Mouse (Mus musculus) small intestine, adult 2 months (tissue): ENCODE data around the gene Proser3.

ENCODE experiments used
- CTCF ChIP-seq: fragments of 200-500 bp; IDR thresholded peaks from 2 replicates; pipeline ENCODE4 v1.5.1; 2012; ENCODE audit warnings: low read depth, mild to moderate bottlenecking, control low read depth, inconsistent platforms, low read length, moderate library complexity, mixed read lengths; ENCODE audit not compliant: insufficient replicate concordance, insufficient read length; ENCODE audit errors: extremely low read depth
- POLR2A ChIP-seq: fragments of 200-500 bp; IDR thresholded peaks from 2 replicates; pipeline ENCODE4 v1.6.1; 2012; ENCODE audit warnings: low read depth, mild to moderate bottlenecking, control low read depth, inconsistent platforms, low read length, moderate library complexity

DNA sequence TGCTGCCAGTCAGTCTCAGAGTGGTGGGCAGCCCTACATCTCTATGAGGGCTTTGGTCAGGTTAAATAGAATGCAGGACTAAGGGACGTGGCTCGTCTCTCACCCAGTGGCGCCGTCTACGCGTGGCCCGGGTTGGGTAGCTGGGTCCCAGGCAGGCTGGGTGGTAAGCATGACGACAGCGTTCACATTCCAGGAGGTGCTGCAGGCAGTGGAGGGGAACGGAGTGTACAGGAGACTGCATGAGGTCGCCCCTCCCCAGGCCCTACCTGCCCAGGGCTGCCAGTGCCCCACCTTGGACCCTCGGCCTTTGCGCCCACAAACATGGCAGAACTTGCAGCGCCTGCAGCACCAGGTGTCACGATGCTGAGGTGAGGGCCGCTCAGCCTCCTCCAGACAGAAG, 29.4 kb upstream of the Proser3 start:
- TF ChIP-seq CTCF (no peak), POLR2A (no peak)
